In genomic region chr4:132077445-132077844, GRCm38 (mm10) we compare ENCODE assay signal across 11 mouse cellular contexts. TPM values are rescaled to one million over a fixed set of nuclear protein-coding genes. Genes with fewer than 3 reads are reported as not detected.
DNase-seq lines count a peak whose midpoint lies in the region; ATAC-seq and TF ChIP-seq lines count a peak whose summit lies in the region.
"Had no signal": no experiment of that assay in that cellular context is flagged by ENCODE, and none has a peak within 500 bp of the region (broad histone marks: within the 10 kb centered on the region; RNA-seq: fewer than 3 reads in every experiment).

No protein-coding gene starts in this region.

- no peak for TF ChIP-seq CTCF in bone marrow macrophage, adult 2 months (IDR thresholded peaks at IDR 0.05; ENCODE audit: low read depth, low read length)

- TF ChIP-seq POLR2A in bone marrow macrophage, adult 2 months (IDR thresholded peaks at IDR 0.05; ENCODE audit: borderline replicate concordance, low read depth, low read length) = no peak

- H3K4me1 ChIP-seq in heart, embryonic 11.5 days (ENCODE audit: control insufficient read depth, insufficient read depth, low read length) = peaks cover 42% of the 10 kb centered on the region
- peaks cover 43% of the 10 kb centered on the region for H3K4me1 ChIP-seq in bone marrow macrophage, adult 2 months (ENCODE audit: control insufficient read depth, insufficient read depth, low read length)
- peaks cover 12% of the 10 kb centered on the region; the same call in 1 of the 2 replicates for H3K4me1 ChIP-seq in intestine, embryonic 14.5 days (replicated peaks; ENCODE audit: control insufficient read depth, insufficient read depth, low read length)

- H3K4me3 ChIP-seq in heart, embryonic 11.5 days (ENCODE audit: low read depth, low read length) = 0 out of 2 replicates have a peak overlapping the region, but pooled peaks have one; percentile 15
- no peak overlapping the region for H3K4me3 ChIP-seq in bone marrow macrophage, adult 2 months (ENCODE audit: insufficient read depth, low read length)
- no peak overlapping the region for H3K4me3 ChIP-seq in intestine, embryonic 14.5 days (ENCODE audit: low read depth, low read length)

- no peaks in the 10 kb centered on the region for H3K27me3 ChIP-seq in heart, embryonic 11.5 days (ENCODE audit: control insufficient read depth, insufficient read depth, low read length)
- no peaks in the 10 kb centered on the region for H3K27me3 ChIP-seq in intestine, embryonic 14.5 days (replicated peaks; ENCODE audit: control insufficient read depth, insufficient read depth, low read length)

- H3K27ac ChIP-seq in heart, embryonic 11.5 days (ENCODE audit: low read depth, low read length) = peak overlapping the region; percentile 87
- H3K27ac ChIP-seq in bone marrow macrophage, adult 2 months (ENCODE audit: insufficient read depth, low read depth, low read length) = peak overlapping the region; percentile 95
- H3K27ac ChIP-seq in intestine, embryonic 14.5 days (ENCODE audit: low read depth) = 0 out of 2 replicates have a peak overlapping the region, but pooled peaks have one; percentile 64

- peak overlapping the region; percentile 2; the same call in 1 of the 2 replicates for H3K9ac ChIP-seq in heart, embryonic 11.5 days (ENCODE audit: low read depth, low read length)
- no peak overlapping the region for H3K9ac ChIP-seq in intestine, embryonic 14.5 days (ENCODE audit: low read length)

- WGBS in heart, embryonic 11.5 days (ENCODE audit: insufficient replicate concordance) = 25% methylated on average over 7 of the region's 7 CpGs
- WGBS in intestine, embryonic 14.5 days = 68% methylated on average over 7 of the region's 7 CpGs

- H3K4me2 ChIP-seq in heart, embryonic 11.5 days = peak overlapping the region; percentile 92
- H3K4me2 ChIP-seq in intestine, embryonic 14.5 days (ENCODE audit: low read length) = no peak overlapping the region; the same call in 1 of the 2 replicates

- H3K9me3 ChIP-seq in heart, embryonic 11.5 days (replicated peaks; ENCODE audit: control insufficient read depth, low read length) = no peaks in the 10 kb centered on the region
- no peaks in the 10 kb centered on the region for H3K9me3 ChIP-seq in intestine, embryonic 14.5 days (ENCODE audit: control insufficient read depth, low read length)

- no peak for DNase-seq in heart, adult 8-10 months (ENCODE audit: low spot score)
- DNase-seq in intestine, embryonic 14.5 days (ENCODE audit: low spot score) = no peak
- DNase-seq in spleen, postnatal 4 days (ENCODE audit: low spot score in 2 of 2) = peak; percentile 80 to 82
- DNase-seq in kidney, postnatal 4 days = no peak
- no peak for DNase-seq in gastrocnemius, postnatal 4 days (ENCODE audit: low spot score in 2 of 2)
- DNase-seq in layer of hippocampus, postnatal 14 days (ENCODE audit: low spot score in 2 of 2) = no peak
- DNase-seq: cerebellum, adult 11 months; thymus, adult 18-20 months had no signal

- ATAC-seq in heart, embryonic 11.5 days (replicated peaks; ENCODE audit: insufficient number of reproducible peaks, low FRiP score, low TSS enrichment) = peak; percentile 51
- no peak for ATAC-seq in intestine, embryonic 14.5 days (replicated peaks; ENCODE audit: low FRiP score, low TSS enrichment, low read depth)

- no peaks in the 10 kb centered on the region for H3K36me3 ChIP-seq in heart, embryonic 11.5 days (ENCODE audit: control insufficient read depth, insufficient read depth, low read length)
- H3K36me3 ChIP-seq in intestine, embryonic 14.5 days (ENCODE audit: control insufficient read depth, insufficient read depth, low read length) = no peaks in the 10 kb centered on the region

RNA-seq across cellular contexts. Expression of gene Epb41, which starts 2.3 kb away (rescaled TPM):
- polyA plus RNA-seq in heart, embryonic 11.5 days (2014; fragmentation: Nextera tagmentation; extraction: Ambion mirVana) = 67.5 and 73.2 TPM in 2 replicates
- total RNA-seq in heart, adult 8-10 months (2022) = 100 to 1,000 TPM; 117 to 139 (median 131) TPM
- polyA plus RNA-seq in bone marrow macrophage, adult 2 months (2012; ENCODE audit: insufficient read depth, insufficient read length, missing spikeins) = 79.8 and 84.7 TPM in 2 replicates
- polyA plus RNA-seq in intestine, embryonic 14.5 days (2014; fragmentation: Nextera tagmentation; extraction: Ambion mirVana) = 59.6 and 65.1 TPM in 2 replicates
- 10 to 100 TPM; 35.5 to 43.1 TPM for total RNA-seq in gastrocnemius, postnatal 4 days (2021)
- total RNA-seq in layer of hippocampus, postnatal 14 days (2021) = 10 to 100 TPM; 28.3 to 31.3 TPM

RNA-seq across cellular contexts. Expression of gene Gm10300, which starts 2.9 kb away (rescaled TPM):
- 0.10 and 0.20 TPM in 2 replicates for polyA plus RNA-seq in heart, embryonic 11.5 days (2014; fragmentation: Nextera tagmentation; extraction: Ambion mirVana)
- under 1 TPM in 3 of 4 experiments, not detected in 1; 0.12 to 0.29 (median 0.13) TPM for total RNA-seq in heart, adult 8-10 months (2022)
- polyA plus RNA-seq in bone marrow macrophage, adult 2 months (2012; ENCODE audit: insufficient read depth, insufficient read length, missing spikeins) = 0.24 TPM in 1 of 2 replicates, not detected in the other
- polyA plus RNA-seq in intestine, embryonic 14.5 days (2014; fragmentation: Nextera tagmentation; extraction: Ambion mirVana) = 0.09 TPM in 1 of 2 replicates, not detected in the other
- total RNA-seq in gastrocnemius, postnatal 4 days (2021) = under 1 TPM in 1 of 2 experiments, not detected in 1; 0.10 TPM
- total RNA-seq in layer of hippocampus, postnatal 14 days (2021) = not detected
- total RNA-seq: left cerebral cortex, adult 18-20 months had no signal

Comparison
In these comparisons a context has a peak if more than half of its experiments do, and no peak if none do; other contexts are left out.
1. DNase-seq: peak in spleen, postnatal 4 days (2 of 2); none in heart, adult 8-10 months (single experiment), intestine, embryonic 14.5 days (single experiment), kidney, postnatal 4 days (0 of 2), gastrocnemius, postnatal 4 days (0 of 2) and layer of hippocampus, postnatal 14 days (0 of 2).
2. Peak in every context shown above with its lines, with median percentiles within 50 percentile points of each other: H3K27ac ChIP-seq.